Mouse (Mus musculus): ENCODE measurements around the gene Atp9a. TPM values are rescaled to one million over a fixed set of nuclear protein-coding genes. Genes with fewer than 3 reads are reported as not detected.

The Atp9a gene
- total and polyA plus RNA-seq, 3 experiments = not detected

DNA sequence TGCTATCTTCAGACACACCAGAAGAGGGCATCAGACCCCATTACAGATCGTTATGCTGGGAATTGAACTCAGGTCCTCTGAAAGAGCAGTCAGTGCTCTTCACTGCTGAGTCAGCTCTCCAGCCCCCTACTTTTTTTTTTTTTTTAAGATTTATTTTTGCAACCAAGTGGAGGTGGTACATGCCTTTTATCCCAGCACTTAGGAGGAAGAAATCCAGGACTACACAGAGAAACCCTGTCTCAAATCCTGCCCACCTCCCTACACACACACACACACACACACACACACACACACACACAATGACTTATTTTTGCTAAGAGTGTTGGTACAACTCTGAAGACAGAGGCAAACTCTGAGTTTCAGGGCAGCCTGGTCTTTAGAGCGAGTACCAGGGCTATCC, 59.5 kb downstream of the Atp9a start:
- no peaks in the 10 kb centered on the region for H3K36me3 ChIP-seq (ENCODE audit: control insufficient read depth in 1 of 2, insufficient read depth in 2 of 2, low read length in 2 of 2)
- TF ChIP-seq GABPA (IDR thresholded peaks at IDR 0.05; ENCODE audit: low read depth, low read length) = no peak
- no peak for TF ChIP-seq USF1 (IDR thresholded peaks at IDR 0.05; ENCODE audit: low read depth, low read length)
- TF ChIP-seq BHLHE40 (IDR thresholded peaks at IDR 0.05; ENCODE audit: borderline replicate concordance, low read depth, low read length) = no peak
- no peak for TF ChIP-seq POLR2A (IDR thresholded peaks at IDR 0.05; ENCODE audit: control insufficient read depth in 1 of 2, insufficient read depth in 1 of 2, low read depth in 1 of 2, low read length in 2 of 2, poor library complexity in 1 of 2)
- TF ChIP-seq CHD2 (IDR thresholded peaks at IDR 0.05; ENCODE audit: low read length) = no peak
- no peak for TF ChIP-seq MAFK (IDR thresholded peaks at IDR 0.05; ENCODE audit: borderline replicate concordance, low read depth, low read length)
- TF ChIP-seq ZKSCAN1 (IDR thresholded peaks at IDR 0.05; ENCODE audit: low read depth, low read length) = no peak
- no peak overlapping the region for H3K9ac ChIP-seq (ENCODE audit: control insufficient read depth, low read depth, low read length, poor library complexity, severe bottlenecking)

DNA sequence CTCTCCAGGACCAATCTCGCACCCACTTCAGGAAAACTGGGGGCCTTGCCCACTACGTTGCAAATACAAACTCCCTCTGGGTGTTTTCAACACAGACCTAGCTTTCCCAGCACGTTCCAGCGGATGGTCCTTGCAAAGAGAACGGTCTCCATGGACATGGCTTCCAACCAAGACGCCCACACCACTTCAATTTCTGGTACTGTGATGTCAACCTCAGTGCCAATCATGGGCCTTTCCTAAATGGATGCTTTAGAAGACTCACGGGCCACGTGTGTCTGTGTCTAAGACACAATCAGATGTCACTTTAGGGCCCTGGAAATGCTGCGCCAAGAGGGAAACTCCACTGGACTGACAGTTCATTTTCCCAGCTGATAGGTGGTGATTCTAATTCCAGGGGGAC, 60.7 kb downstream of the Atp9a start:
- DNase-seq (ENCODE audit: low read depth, low spot score) = no peak
- TF ChIP-seq RCOR1 (IDR thresholded peaks at IDR 0.05; ENCODE audit: low read depth, low read length) = no peak
- TF ChIP-seq JUND (IDR thresholded peaks at IDR 0.05; ENCODE audit: low read depth, low read length) = no peak
- no peak for TF ChIP-seq GABPA (IDR thresholded peaks at IDR 0.05; ENCODE audit: low read depth, low read length)
- TF ChIP-seq POLR2AphosphoS2 (IDR thresholded peaks at IDR 0.05; ENCODE audit: low read length) = no peak
- no peak for TF ChIP-seq UBTF (IDR thresholded peaks at IDR 0.05; ENCODE audit: borderline replicate concordance, insufficient read depth, low read depth, low read length)
- Histone ChIP-seq H3K27ac (ENCODE audit: control insufficient read depth, low read depth, low read length) (no peak overlapping the region), H3K27me3 (ENCODE audit: control insufficient read depth in 1 of 2, insufficient read depth in 2 of 2, low read length in 2 of 2) (no peaks in the 10 kb centered on the region), H3K9me3 (replicated peaks; ENCODE audit: insufficient read depth, low read length) (no peaks in the 10 kb centered on the region), H3K4me3 (ENCODE audit: control insufficient read depth in 1 of 2, insufficient read depth in 1 of 2, low read depth in 2 of 2, low read length in 2 of 2) (no peak overlapping the region), H3K9ac (ENCODE audit: control insufficient read depth, low read depth, low read length, poor library complexity, severe bottlenecking) (no peak overlapping the region), H3K79me2 (ENCODE audit: control insufficient read depth, insufficient read depth, low read length, poor library complexity) (no peaks in the 10 kb centered on the region), H3K36me3 (ENCODE audit: control insufficient read depth in 1 of 2, insufficient read depth in 2 of 2, low read length in 2 of 2) (no peaks in the 10 kb centered on the region), H3K4me1 (ENCODE audit: control insufficient read depth in 1 of 2, insufficient read depth in 2 of 2, low read length in 2 of 2) (no peaks in the 10 kb centered on the region)

More for the DNA sequence above, 59.5 kb downstream of the Atp9a start:
- H3K4me3 ChIP-seq (ENCODE audit: control insufficient read depth in 1 of 2, insufficient read depth in 1 of 2, low read depth in 2 of 2, low read length in 2 of 2) = no peak overlapping the region
- no peaks in the 10 kb centered on the region for H3K9me3 ChIP-seq (replicated peaks; ENCODE audit: insufficient read depth, low read length)
- H3K27ac ChIP-seq (ENCODE audit: control insufficient read depth, low read depth, low read length) = no peak overlapping the region
- H3K4me1 ChIP-seq (ENCODE audit: control insufficient read depth in 1 of 2, insufficient read depth in 2 of 2, low read length in 2 of 2) = no peaks in the 10 kb centered on the region
- no peak for DNase-seq (ENCODE audit: low read depth, low spot score)
- H3K79me2 ChIP-seq (ENCODE audit: control insufficient read depth, insufficient read depth, low read length, poor library complexity) = no peaks in the 10 kb centered on the region
- no peaks in the 10 kb centered on the region for H3K27me3 ChIP-seq (ENCODE audit: control insufficient read depth in 1 of 2, insufficient read depth in 2 of 2, low read length in 2 of 2)

DNA sequence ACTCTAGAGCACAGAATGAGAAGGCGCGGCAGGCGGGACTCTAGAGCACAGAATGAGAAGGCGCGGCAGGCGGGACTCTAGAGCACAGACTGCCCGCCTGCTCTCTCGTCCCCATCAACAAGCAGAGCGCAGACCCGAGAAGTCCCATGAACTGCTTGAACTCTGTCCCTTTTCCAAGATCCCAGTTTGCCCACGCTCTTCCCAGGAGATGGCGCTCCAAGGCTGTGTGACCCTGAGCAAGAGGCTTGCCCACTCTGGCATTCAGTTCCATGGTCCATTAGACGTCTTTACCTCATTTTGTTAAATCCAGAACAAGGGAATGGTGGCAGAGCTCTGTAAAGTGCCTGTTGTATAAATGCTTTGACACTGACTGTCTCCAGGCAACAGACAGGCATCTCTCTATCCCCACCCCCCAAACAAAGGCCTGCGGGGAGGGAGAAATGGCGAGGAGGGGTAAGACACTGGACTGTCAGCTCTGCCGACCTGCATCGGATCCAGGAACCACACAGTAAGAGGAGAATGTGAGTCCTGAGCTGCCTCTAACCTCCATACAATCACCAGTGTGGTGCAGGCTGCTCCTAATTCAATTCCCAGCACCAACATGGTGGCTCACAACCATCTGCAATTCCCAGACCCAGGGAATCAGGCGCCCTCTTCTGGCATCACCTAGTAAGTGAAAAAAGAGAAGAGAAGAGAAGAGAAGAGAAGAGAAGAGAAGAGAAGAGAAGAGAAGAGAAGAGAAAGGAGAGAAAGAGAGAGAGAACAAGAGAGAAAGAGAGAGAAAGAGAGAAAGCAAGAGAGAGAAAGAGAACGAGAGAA, 62.6 kb downstream of the Atp9a start:
- H3K27ac ChIP-seq (ENCODE audit: control insufficient read depth, low read depth, low read length) = no peak overlapping the region
- DNase-seq (ENCODE audit: low read depth, low spot score) = no peak
- TF ChIP-seq E2F4 (IDR thresholded peaks at IDR 0.05; ENCODE audit: borderline replicate concordance, low read depth, low read length) (no peak), JUND (IDR thresholded peaks at IDR 0.05; ENCODE audit: low read depth, low read length) (no peak), BHLHE40 (IDR thresholded peaks at IDR 0.05; ENCODE audit: borderline replicate concordance, low read depth, low read length) (no peak), POLR2A (IDR thresholded peaks at IDR 0.05; ENCODE audit: control insufficient read depth in 1 of 2, insufficient read depth in 1 of 2, low read depth in 1 of 2, low read length in 2 of 2, poor library complexity in 1 of 2) (no peak), SIN3A (IDR thresholded peaks at IDR 0.05; ENCODE audit: low read length) (no peak), USF2 (IDR thresholded peaks at IDR 0.05; ENCODE audit: borderline replicate concordance in 1 of 2, insufficient read depth in 1 of 2, low read depth in 1 of 2, low read length in 2 of 2) (no peak), SMC3 (IDR thresholded peaks at IDR 0.05; ENCODE audit: low read depth, low read length) (no peak), NRF1 (IDR thresholded peaks at IDR 0.05; ENCODE audit: insufficient read depth, low read depth, low read length, poor library complexity, severe bottlenecking) (no peak)
- H3K27me3 ChIP-seq (ENCODE audit: control insufficient read depth in 1 of 2, insufficient read depth in 2 of 2, low read length in 2 of 2) = no peaks in the 10 kb centered on the region; a peak in 1 of 4 replicates
- H3K79me2 ChIP-seq (ENCODE audit: control insufficient read depth, insufficient read depth, low read length, poor library complexity) = no peaks in the 10 kb centered on the region
- H3K9ac ChIP-seq (ENCODE audit: control insufficient read depth, low read depth, low read length, poor library complexity, severe bottlenecking) = no peak overlapping the region
- H3K4me1 ChIP-seq (ENCODE audit: control insufficient read depth in 1 of 2, insufficient read depth in 2 of 2, low read length in 2 of 2) = no peaks in the 10 kb centered on the region
- no peaks in the 10 kb centered on the region for H3K36me3 ChIP-seq (ENCODE audit: control insufficient read depth in 1 of 2, insufficient read depth in 2 of 2, low read length in 2 of 2)
- no peaks in the 10 kb centered on the region for H3K9me3 ChIP-seq (replicated peaks; ENCODE audit: insufficient read depth, low read length)
- no peak overlapping the region for H3K4me3 ChIP-seq (ENCODE audit: control insufficient read depth in 1 of 2, insufficient read depth in 1 of 2, low read depth in 2 of 2, low read length in 2 of 2)

Measured in MEL (cell line).